Mouse (Mus musculus) C2C12 (cell line): ENCODE results near the gene Fahd2a.

Experiments
- CTCF ChIP-seq: IDR thresholded peaks from one replicate; pipeline ENCODE4 v1.5.1; 2011; ENCODE audit not compliant: control insufficient read depth, insufficient read depth, insufficient read length
- MAX ChIP-seq: IDR thresholded peaks from one replicate; pipeline ENCODE4 v1.6.1; 2011; ENCODE audit warnings: mild to moderate bottlenecking, control low read depth
- MYOD1 ChIP-seq: IDR thresholded peaks from one replicate; pipeline ENCODE4 v1.6.1; 2011; ENCODE audit warnings: low read depth; ENCODE audit not compliant: control insufficient read depth, insufficient read length
- MYOG ChIP-seq: IDR thresholded peaks from one replicate; pipeline ENCODE4 v1.6.1; 2011; ENCODE audit not compliant: control insufficient read depth, insufficient read length; ENCODE audit errors: extremely low read depth
- USF1 ChIP-seq: IDR thresholded peaks from one replicate; pipeline ENCODE4 v1.6.1; 2011; ENCODE audit warnings: low read depth, mild to moderate bottlenecking, control low read depth, moderate library complexity

GRCm38 (mm10) chr2:127411126-127411525 lies 33.2 kb downstream of the Fahd2a start:
- TF ChIP-seq CTCF (no peak), MAX (no peak), USF1 (no peak), MYOD1 (no peak), MYOG (no peak)
